Mouse (Mus musculus): Measurements from ENCODE around the gene Stat6.

Gene Stat6

GRCm38 (mm10) chr10:127642772-127643552, at the start of gene Stat6:
TSS of gene Stat6 (plus strand) at chr10:127642986.
- in situ Hi-C loops (cut with MboI, MseI), result loop anchor here in 1 of 2 experiments (5.0 kb wide), 1 partner anchor 99 kb away; no protein-coding TSS in a partner anchor

GRCm38 (mm10) chr10:127594405-127594804, 48.4 kb upstream of the Stat6 start:
- in situ Hi-C loops (cut with MboI, MseI), result no loop called here

DNA sequence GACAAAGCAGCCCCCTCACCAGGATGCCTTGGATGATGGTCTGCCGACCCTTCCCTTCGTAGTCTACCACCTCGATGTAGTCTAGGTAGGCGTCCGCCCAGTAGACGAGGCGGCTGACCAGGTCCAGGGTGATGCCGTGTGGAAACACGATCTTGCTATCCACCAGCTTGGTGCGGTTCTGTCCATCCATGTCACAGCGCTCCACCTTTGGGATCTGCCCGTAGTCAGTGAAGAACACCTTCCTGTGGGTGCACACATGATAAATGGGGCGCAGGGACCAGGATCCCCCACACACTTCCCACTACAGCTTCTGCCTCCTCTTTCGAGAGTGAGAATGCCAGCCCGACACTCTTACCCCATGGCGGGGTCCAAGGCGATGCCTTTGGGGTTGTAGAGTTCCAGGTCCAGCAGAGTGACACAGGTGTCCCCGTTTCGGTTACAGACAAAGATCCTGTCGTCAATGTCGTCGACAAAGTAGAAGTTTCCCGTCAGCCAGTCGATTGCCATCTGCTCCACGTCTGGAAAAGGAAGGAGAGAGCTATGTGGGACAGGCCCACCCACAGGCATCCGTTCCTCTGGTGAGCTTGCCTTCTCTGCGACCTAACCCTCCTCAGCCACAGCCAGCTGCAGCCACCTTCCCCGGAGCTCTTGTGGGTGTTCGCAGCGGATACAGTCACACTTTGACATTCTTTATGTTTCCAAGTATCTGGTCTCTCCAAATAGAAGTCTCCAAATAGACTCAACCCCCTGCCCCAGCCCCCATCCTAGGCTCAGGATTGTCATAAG, 47.7 kb upstream of the Stat6 start:
- in situ Hi-C loops (cut with MboI, MseI), result no loop called here

DNA sequence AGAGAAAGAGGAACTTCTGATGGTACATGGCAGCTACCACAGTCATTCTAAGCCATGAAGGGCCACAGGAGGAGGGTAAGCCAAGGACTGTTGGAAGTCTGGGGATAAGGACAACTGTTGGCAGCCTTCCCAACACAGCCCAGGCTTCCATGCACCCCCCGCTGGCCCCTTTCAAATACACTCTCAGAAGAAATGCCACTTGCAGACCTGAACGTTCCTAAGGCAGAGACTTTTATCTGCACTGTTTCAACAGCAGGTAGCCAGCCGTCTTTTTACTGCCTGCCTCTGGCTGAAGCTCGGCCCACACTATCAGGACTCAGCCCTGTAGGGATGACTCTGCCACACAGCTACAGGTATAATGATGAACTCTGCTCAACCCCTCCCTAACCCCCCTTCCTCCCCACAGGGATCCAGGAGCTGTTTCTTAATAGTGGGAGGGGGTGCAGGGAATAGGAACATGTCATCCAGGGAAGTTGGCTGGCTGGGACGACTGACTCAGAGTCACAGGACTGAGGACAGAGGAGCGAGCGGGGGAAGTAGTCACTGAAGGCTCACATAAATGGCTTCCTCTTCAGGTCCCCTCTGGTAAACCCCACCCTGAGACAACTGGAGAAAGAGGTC, 46.4 kb upstream of the Stat6 start:
- in situ Hi-C loops (cut with MboI, MseI), result no loop called here

GRCm38 (mm10) chr10:127597311-127597901, 45.4 kb upstream of the Stat6 start:
- in situ Hi-C loops (cut with MboI, MseI), result no loop called here

- in situ Hi-C loops (cut with MboI, MseI), result no loop called here
These were observed 44.2 kb upstream of the Stat6 start for GRCm38 (mm10) chr10:127598607-127599006.

DNA sequence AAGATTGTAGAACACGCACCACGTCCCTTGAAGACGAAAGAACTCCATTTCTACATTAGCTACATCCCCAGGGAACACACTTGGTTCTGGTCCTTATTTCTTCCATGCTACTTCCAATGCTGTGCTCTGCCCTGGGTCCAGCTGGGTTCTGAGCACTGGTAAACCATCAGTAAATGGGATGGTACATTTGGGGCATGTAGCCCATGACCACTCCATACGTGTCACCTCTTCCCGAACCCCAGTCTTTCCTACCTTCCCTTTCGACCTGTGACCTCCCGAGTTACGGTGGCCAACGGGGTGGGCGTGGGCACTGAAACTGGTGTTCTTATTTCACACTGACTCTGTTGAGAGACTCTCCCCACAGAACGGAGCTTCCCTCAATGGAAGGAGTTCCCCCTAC, 43.5 kb upstream of the Stat6 start:
- in situ Hi-C loops (cut with MboI, MseI), result no loop called here

DNA sequence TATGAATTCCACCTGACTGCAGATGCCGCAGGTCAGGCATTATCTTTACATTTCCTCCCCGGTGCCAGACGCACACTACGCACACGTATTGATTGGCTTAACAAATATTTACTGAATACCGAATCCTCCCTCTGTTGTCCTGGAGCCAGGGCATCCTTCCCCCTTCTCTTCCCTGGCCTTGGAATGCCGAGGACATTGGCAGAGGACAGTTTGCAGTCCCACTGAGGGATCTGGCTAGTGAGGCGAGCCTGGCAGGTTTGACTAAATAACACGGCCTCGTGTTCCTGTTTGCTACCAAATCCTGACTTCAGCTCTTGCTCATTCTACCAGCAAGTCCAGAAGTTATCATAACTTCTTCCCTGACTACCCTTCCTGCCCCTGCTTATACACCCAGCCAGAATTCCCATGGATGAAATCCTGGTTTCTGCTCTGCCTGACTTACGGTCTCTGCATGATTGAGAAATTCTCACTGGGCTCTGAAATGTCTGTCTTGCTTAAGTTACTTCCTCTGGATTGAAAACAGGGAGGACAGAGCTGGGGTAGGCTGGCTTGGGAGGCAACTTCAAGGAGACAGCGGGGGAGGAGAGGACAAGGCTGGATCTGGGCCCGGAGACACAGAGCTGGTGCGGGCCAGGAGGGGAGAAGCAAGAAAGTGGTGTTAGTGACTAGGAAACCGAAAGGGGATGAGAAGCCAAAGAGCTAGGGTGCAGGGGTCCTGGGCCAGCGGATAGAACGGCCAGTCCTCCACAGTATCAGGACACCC, 42.8 kb upstream of the Stat6 start:
- in situ Hi-C loops (cut with MboI, MseI), result no loop called here

- in situ Hi-C loops (cut with MboI, MseI), result no loop called here
These were observed 40.6 kb upstream of the Stat6 start for GRCm38 (mm10) chr10:127602194-127602593.

- in situ Hi-C loops (cut with MboI, MseI), result no loop called here
These were observed 39.1 kb upstream of the Stat6 start for GRCm38 (mm10) chr10:127603437-127604371.

GRCm38 (mm10) chr10:127604465-127605250, 38.1 kb upstream of the Stat6 start:
- in situ Hi-C loops (cut with MboI, MseI), result no loop called here

- in situ Hi-C loops (cut with MboI, MseI), result no loop called here
These were observed 37.6 kb upstream of the Stat6 start for GRCm38 (mm10) chr10:127605251-127605547.

DNA sequence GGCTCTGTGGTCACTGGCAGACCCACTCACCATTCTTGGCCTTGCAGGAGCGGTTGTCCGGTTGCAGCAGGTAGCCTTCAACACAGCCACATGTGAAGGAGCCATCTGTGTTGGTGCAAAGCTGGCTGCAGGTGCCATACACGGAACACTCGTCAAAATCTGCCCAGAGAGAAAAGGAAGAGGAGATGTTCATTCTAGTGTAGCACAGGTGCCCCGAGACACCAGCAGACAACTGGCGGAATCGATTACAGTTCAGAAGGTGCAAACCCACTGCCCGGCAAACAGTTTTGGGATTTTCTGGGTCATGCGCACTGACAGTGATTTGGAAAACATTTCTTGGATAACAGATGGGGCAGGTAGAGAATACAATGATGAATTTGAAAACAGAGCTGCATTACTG, 37.0 kb upstream of the Stat6 start:
- in situ Hi-C loops (cut with MboI, MseI), result no loop called here

DNA sequence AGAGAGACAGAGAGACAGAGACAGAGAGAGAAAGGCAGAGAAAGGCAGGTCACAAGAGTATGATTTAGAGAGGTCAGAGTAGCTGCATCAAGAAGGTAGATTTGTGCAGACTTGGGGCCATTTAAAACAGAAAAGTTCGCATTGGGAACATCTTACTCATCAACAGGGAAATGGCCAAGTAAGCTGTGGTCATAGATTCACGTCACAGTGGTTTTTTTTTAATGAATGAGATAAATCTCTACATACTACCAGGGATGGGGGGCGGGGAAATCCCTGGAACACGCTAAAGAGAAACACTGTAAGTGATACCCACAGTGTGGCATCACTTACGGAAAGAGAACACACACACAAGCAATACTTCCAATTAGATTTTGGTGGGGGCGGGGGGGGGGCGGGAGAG, 35.7 kb upstream of the Stat6 start:
- in situ Hi-C loops (cut with MboI, MseI), result no loop called here

DNA sequence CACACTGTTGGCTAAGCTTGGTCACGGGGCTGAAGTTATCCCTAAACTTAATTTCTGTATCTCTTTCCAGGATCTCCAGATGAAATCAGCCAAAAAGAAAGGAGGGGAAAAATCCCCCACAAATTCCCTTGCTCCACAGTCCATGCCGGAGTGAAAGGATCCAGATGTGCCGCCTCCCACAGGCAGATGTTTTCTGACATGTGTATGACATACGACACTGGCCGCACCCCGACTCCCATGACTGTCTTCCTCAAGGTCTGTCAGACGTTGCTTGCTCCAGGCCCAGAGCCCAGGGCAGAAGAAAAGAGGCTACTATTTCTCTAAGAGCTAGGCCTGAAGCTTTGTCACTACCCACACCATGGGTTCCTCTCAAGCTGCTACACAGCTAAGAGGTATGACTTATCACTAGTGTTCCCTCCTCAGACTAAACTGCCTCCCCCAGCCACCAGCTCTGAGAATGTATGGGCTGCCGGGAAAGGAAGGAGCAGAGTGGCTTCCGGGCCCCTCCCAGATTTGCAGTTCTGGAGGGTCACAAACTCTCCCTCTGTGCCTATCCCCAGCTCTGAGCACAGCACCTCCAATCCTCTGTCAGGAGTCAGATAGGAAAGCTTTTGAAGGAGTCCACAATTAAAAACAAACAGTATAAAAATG, 33.2 kb upstream of the Stat6 start:
- in situ Hi-C loops (cut with MboI, MseI), result no loop called here

GRCm38 (mm10) chr10:127610066-127610415, 32.7 kb upstream of the Stat6 start:
- in situ Hi-C loops (cut with MboI, MseI), result no loop called here

- in situ Hi-C loops (cut with MboI, MseI), result no loop called here
These were observed 30.6 kb upstream of the Stat6 start for GRCm38 (mm10) chr10:127612079-127612775.

DNA sequence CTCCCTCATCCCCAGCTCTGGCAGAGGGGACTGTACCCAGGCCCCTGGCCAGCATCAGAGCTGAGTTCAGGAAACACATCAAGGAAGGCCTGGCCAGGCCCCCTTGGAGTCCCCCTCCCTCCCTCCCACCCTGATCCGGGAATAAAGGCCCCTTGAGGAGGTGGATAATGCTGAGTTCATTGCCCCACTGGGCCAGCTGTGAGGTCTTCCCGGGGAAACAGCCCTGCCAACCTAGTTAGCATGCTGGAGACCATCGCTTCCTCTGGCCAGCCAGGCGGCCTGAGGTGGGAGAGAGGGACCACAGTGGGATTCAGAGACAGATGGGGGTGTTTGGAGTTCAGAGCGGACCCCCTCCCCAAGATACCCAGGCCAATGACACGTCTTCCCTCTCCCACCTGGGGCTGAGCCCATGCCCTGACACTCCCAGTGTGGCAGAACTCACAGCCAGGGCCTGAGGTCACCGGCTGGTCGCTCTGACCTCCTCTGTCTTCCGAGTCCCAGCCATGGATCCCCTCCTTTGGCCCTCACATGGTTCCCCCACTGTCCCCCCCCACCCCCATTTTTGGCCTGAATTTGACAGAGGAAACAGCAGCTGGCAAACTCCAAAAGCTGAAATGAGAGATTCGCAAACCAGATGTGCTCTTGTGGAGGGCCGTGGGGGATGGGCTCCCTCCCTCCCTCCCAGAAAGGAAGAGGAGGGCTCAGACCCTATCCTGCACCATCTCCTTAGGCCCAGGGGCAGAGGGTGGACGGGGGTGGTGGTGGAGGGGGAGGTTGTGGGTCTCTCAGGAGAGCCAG, 28.4 kb upstream of the Stat6 start:
- in situ Hi-C loops (cut with MboI, MseI), result no loop called here

All from T-helper 17 cell (primary cell).